Mouse (Mus musculus) heart, embryonic 13.5 days (tissue): Measurements from ENCODE around the gene Mustn1. TPM values are rescaled to one million over a fixed set of nuclear protein-coding genes. Genes with fewer than 3 reads are reported as not detected.
A peak's percentile ranks its signal among the peaks of the same experiment; 100 is the strongest.

ENCODE experiments used
- ATAC-seq: fragments of 200-750 bp; cut with Nextera tagmentation; 2 replicates; pipeline ENCODE4 v1.8.0; 2017; ENCODE audit warnings: moderate TSS enrichment; ENCODE audit not compliant: insufficient number of reproducible peaks, low FRiP score, low TSS enrichment; ENCODE audit errors: extremely low read depth
- H3K27ac ChIP-seq: fragments of 300-500 bp; sonication (generic); replicated peaks from 2 replicates; pipeline ENCODE4 v1.5.1; 2015; ENCODE audit warnings: moderate library complexity, mild to moderate bottlenecking, inconsistent platforms
- H3K27me3 ChIP-seq: fragments of 300-500 bp; sonication (generic); replicated peaks from 2 replicates; pipeline ENCODE4 v1.6.1; 2015; ENCODE audit warnings: mild to moderate bottlenecking, inconsistent platforms
- H3K36me3 ChIP-seq: fragments of 300-500 bp; sonication (generic); 2 replicates; pipeline ENCODE4 v1.6.1; 2015; ENCODE audit warnings: mild to moderate bottlenecking, inconsistent platforms
- H3K4me1 ChIP-seq: fragments of 300-500 bp; sonication (generic); 2 replicates; pipeline ENCODE4 v1.6.1; 2015; ENCODE audit warnings: inconsistent platforms
- H3K4me2 ChIP-seq: fragments of 300-500 bp; sonication (generic); 2 replicates; pipeline ENCODE4 v1.6.1; 2015; ENCODE audit warnings: inconsistent platforms, mild to moderate bottlenecking, moderate library complexity
- H3K4me3 ChIP-seq: fragments of 300-500 bp; sonication (generic); 2 replicates; pipeline ENCODE4 v1.5.1; 2015; ENCODE audit warnings: moderate library complexity, mild to moderate bottlenecking, inconsistent platforms
- H3K9ac ChIP-seq: fragments of 300-500 bp; sonication (generic); 2 replicates; pipeline ENCODE4 v1.6.1; 2015; ENCODE audit warnings: inconsistent platforms, mild to moderate bottlenecking, moderate library complexity
- H3K9me3 ChIP-seq: fragments of 300-500 bp; sonication (generic); 2 replicates; pipeline ENCODE4 v1.6.1; 2016; ENCODE audit warnings: inconsistent platforms
- WGBS: fragments of 180-500 bp; shearing (Covaris S2); methylation state at CpG from one replicate; pipeline ENCODE4 v1.1.7; 2015; ENCODE audit warnings: mixed read lengths; 5-methylcytosine and 5-hydroxymethylcytosine counted together
- polyA plus RNA-seq: library from polyadenylated mRNA; unstranded; fragments of >200 nt; fragmentation: Nextera tagmentation; extraction: Ambion mirVana; gene quantifications from 2 replicates; pipeline ENCODE4 v1.2.1, GENCODE M21; 2015

The Mustn1 gene
- polyA plus RNA-seq, 1 experiment from 2014 or later, result 2.6 TPM

- Histone ChIP-seq H3K4me1 (peaks cover 25% of the 10 kb centered on the region), H3K9me3 (no peaks in the 10 kb centered on the region), H3K27ac (no peak overlapping the region), H3K9ac (no peak overlapping the region), H3K27me3 (no peaks in the 10 kb centered on the region), H3K36me3 (peaks cover 24% of the 10 kb centered on the region), H3K4me2 (no peak overlapping the region), H3K4me3 (no peak overlapping the region)
- no peak for ATAC-seq
- 26% methylated on average over 5 of the region's 5 CpGs for WGBS
These were observed 12.0 kb upstream of the Mustn1 start for GRCm38 (mm10) chr14:30867042-30867441.

DNA sequence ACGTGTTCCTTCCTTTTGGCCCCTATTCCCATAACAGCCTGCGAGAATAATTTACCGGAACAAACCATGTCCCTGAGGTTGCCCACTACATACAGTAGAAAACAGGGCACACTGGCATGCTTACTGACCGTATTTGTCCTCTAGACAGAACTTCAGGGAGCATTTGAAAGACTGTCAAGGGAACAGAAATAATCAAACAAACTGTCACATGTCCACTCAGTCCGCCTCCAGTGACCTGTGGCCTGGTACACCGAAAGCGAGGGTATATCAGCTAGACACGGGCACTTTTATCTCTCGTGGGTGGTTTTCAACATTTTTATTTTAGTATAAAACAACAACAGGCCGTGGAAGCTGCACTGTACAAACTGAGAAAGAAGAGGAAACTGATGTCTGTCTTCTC lies 10.2 kb upstream of the Mustn1 start:
- Histone ChIP-seq H3K4me1 (peaks cover 32% of the 10 kb centered on the region), H3K9me3 (no peaks in the 10 kb centered on the region)

DNA sequence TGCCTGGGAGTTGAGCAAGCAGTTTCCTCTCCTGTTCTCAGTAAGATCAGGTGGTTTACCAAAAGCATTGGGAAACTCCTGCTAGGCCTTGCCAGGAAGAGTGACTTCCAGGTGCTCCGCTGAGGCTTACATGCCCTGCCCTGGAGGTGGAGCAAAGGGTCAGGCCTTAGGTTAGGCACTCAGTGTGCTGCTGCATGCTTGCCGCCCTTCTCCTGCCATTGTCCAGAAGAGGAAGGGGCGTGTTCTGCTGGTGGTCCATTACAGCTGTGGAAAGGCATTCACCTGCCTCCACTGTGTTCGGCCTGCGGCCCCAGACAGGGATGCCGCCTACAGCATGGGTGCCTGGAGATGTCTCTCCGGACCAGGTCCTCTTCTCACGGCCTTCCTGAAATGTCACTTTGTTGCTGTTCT lies 9.6 kb upstream of the Mustn1 start:
- 80% methylated on average over 8 of the region's 8 CpGs for WGBS
- peak overlapping the region; percentile 93 for H3K27ac ChIP-seq
- H3K9ac ChIP-seq, result peak overlapping the region; percentile 57
- peaks cover 38% of the 10 kb centered on the region for H3K4me1 ChIP-seq
- H3K36me3 ChIP-seq, result peaks cover 46% of the 10 kb centered on the region
- no peak overlapping the region for H3K4me3 ChIP-seq
- H3K27me3 ChIP-seq, result no peaks in the 10 kb centered on the region
- no peak for ATAC-seq
- no peaks in the 10 kb centered on the region for H3K9me3 ChIP-seq
- no peak overlapping the region for H3K4me2 ChIP-seq

More for the DNA sequence above, 10.2 kb upstream of the Mustn1 start:
- no peak overlapping the region for H3K9ac ChIP-seq
- no peak overlapping the region for H3K4me3 ChIP-seq
- H3K27me3 ChIP-seq, result no peaks in the 10 kb centered on the region
- H3K27ac ChIP-seq, result peak overlapping the region; percentile 93
- 74% methylated on average over 10 of the region's 10 CpGs for WGBS
- no peak for ATAC-seq
- no peak overlapping the region for H3K4me2 ChIP-seq
- peaks cover 41% of the 10 kb centered on the region for H3K36me3 ChIP-seq

DNA sequence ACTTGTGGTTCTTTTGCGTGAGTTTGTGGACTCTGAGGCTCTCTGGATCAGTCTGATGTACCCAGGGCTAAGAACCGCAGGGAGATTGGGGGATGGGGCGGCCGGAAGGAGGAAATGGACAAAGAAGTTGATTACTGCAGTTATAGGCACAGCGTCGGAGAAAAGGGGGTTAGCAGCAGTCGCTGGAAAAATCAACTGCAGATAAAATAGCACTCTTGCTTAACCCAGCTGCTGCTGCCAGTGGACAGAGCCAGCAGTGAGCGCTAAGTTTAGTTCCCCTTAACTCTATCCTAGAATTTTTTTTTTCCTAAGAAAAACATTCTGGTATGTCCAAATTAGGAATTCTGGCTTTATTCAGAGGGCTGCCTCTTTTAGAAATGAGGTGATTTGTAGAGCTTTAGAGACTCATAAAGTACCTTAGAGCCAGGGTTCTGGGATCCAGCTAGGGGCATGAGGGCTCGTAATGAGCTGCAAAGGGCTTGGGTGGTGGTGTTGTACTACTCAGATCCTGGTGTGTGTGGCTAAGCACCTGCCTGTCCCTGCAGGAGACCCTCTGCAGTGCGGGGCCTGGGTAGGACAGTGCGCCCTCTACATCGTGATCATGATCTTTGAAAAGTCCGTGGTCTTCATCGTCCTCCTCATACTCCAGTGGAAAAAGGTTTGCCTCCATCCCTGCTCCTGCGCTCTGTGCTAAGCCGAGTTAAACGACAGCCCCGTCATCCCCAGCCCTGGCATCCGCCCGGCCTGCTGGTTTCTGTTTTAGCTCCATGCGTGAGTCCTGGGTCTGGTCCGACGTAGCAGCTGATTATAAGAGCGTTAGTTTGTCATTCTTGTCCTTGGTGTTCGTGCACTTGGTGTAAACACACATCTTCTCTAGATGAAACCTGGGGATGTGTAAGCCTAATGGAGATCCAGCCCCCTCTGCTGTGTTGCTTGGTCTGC lies 8.5 kb upstream of the Mustn1 start:
- 60% methylated on average over 25 of the region's 25 CpGs for WGBS
- Histone ChIP-seq H3K9ac (peak overlapping the region; percentile 61), H3K27me3 (no peaks in the 10 kb centered on the region), H3K4me1 (peaks cover 39% of the 10 kb centered on the region), H3K4me2 (peak overlapping the region; percentile 28), H3K36me3 (peaks cover 44% of the 10 kb centered on the region), H3K9me3 (no peaks in the 10 kb centered on the region), H3K4me3 (no peak overlapping the region), H3K27ac (peak overlapping the region; percentile 93)
- ATAC-seq, result no peak

DNA sequence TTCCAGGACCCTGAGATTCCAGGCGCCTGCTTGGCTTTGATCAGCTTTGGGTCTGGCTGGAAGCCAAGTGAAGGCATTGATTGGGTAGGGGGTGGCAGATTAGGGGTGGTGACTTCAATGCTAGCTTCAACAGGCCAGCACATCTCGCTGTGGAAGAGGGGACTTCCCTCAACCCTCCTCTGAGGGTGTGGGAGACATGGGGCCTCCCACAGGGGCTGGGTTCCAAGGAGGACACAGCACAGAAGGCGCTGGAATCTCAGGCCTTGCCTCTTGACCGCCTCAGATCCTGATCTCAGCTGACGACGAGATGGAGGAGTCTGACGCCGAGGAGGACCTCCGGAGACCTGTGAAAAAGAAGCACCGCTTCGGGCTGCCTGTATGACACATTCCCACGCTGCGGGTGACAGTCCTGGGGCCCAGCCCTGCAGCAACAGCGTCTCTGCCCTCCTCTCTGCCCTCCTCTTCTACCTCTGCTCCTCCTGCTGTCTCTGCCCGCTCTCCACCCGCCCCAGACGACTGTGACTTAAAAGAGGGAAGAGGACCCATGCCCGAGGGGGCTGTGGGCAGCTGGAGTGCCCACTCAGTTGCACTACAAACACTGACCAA lies 4.8 kb upstream of the Mustn1 start:
- no peaks in the 10 kb centered on the region for H3K27me3 ChIP-seq
- 48% methylated on average over 18 of the region's 18 CpGs for WGBS
- H3K27ac ChIP-seq, result no peak overlapping the region
- H3K4me1 ChIP-seq, result peaks cover 51% of the 10 kb centered on the region
- peak overlapping the region; percentile 37; the same call in 1 of the 2 replicates for H3K9ac ChIP-seq
- no peak overlapping the region for H3K4me3 ChIP-seq
- ATAC-seq, result no peak
- H3K36me3 ChIP-seq, result peaks cover 38% of the 10 kb centered on the region
- H3K9me3 ChIP-seq, result no peaks in the 10 kb centered on the region
- H3K4me2 ChIP-seq, result no peak overlapping the region

- peaks cover 51% of the 10 kb centered on the region for H3K4me1 ChIP-seq
- ATAC-seq, result no peak
- 68% methylated on average over 12 of the region's 12 CpGs for WGBS
- H3K4me3 ChIP-seq, result no peak overlapping the region
- H3K27me3 ChIP-seq, result no peaks in the 10 kb centered on the region
- no peak overlapping the region for H3K9ac ChIP-seq
- H3K36me3 ChIP-seq, result peaks cover 34% of the 10 kb centered on the region
- H3K4me2 ChIP-seq, result no peak overlapping the region
- no peaks in the 10 kb centered on the region for H3K9me3 ChIP-seq
- no peak overlapping the region for H3K27ac ChIP-seq
These were observed 3.7 kb upstream of the Mustn1 start for GRCm38 (mm10) chr14:30875130-30875865.

GRCm38 (mm10) chr14:30875955-30876354 lies 3.0 kb upstream of the Mustn1 start:
- no peak for ATAC-seq
- H3K27ac ChIP-seq, result no peak overlapping the region
- H3K4me1 ChIP-seq, result peaks cover 45% of the 10 kb centered on the region
- peaks cover 34% of the 10 kb centered on the region for H3K36me3 ChIP-seq
- WGBS, result 69% methylated on average over 9 of the region's 9 CpGs
- no peaks in the 10 kb centered on the region for H3K9me3 ChIP-seq
- H3K4me2 ChIP-seq, result no peak overlapping the region
- H3K27me3 ChIP-seq, result no peaks in the 10 kb centered on the region
- H3K4me3 ChIP-seq, result no peak overlapping the region
- no peak overlapping the region for H3K9ac ChIP-seq

GRCm38 (mm10) chr14:30876451-30876850 lies 2.5 kb upstream of the Mustn1 start:
- peaks cover 34% of the 10 kb centered on the region for H3K36me3 ChIP-seq
- H3K27ac ChIP-seq, result no peak overlapping the region
- H3K27me3 ChIP-seq, result no peaks in the 10 kb centered on the region
- H3K4me3 ChIP-seq, result no peak overlapping the region
- peaks cover 40% of the 10 kb centered on the region for H3K4me1 ChIP-seq
- 82% methylated on average over 10 of the region's 10 CpGs for WGBS
- H3K9me3 ChIP-seq, result no peaks in the 10 kb centered on the region
- no peak for ATAC-seq
- no peak overlapping the region for H3K9ac ChIP-seq
- H3K4me2 ChIP-seq, result no peak overlapping the region

GRCm38 (mm10) chr14:30877827-30878226 lies 1.2 kb upstream of the Mustn1 start:
- Histone ChIP-seq H3K36me3 (peaks cover 25% of the 10 kb centered on the region), H3K27me3 (no peaks in the 10 kb centered on the region), H3K4me2 (no peak overlapping the region), H3K27ac (no peak overlapping the region), H3K9me3 (no peaks in the 10 kb centered on the region), H3K4me3 (no peak overlapping the region), H3K4me1 (peaks cover 39% of the 10 kb centered on the region), H3K9ac (no peak overlapping the region)
- ATAC-seq, result no peak
- WGBS, result 88% methylated on average over 3 of the region's 3 CpGs

DNA sequence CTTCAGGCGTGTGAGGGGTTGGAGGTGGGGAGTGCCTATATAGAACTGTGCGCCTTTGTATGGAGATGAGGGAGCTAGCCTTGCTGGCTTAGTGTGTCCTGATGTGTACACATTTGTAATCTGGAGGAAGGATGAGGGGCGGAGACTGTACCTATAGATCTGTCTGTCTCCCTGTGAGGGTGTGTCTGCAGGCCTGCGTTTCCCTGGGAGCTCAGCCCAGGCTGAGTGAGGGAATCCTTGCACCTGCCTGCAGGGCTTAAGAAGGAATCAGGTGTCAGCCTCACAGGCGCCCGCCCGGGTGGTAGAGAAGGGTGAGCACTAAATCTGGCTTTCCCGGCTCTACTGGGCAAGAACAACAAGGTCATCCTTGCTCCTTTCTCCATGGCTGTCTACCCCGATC lies 794 bp downstream of the Mustn1 start:
- H3K27me3 ChIP-seq, result no peaks in the 10 kb centered on the region

GRCm38 (mm10) chr14:30880251-30880650 lies 1.3 kb downstream of the Mustn1 start:
- no peaks in the 10 kb centered on the region for H3K27me3 ChIP-seq
- no peak overlapping the region for H3K4me3 ChIP-seq
- WGBS, result 68% methylated on average over 8 of the region's 8 CpGs
- no peak overlapping the region for H3K4me2 ChIP-seq
- 0 out of 2 replicates have a peak, but pooled peaks cover 8% of the 10 kb centered on the region for H3K36me3 ChIP-seq
- no peaks in the 10 kb centered on the region for H3K9me3 ChIP-seq
- peak overlapping the region; percentile 8; the same call in 1 of the 2 replicates for H3K9ac ChIP-seq
- peaks cover 25% of the 10 kb centered on the region for H3K4me1 ChIP-seq
- H3K27ac ChIP-seq, result no peak overlapping the region
- ATAC-seq, result no peak

More for the DNA sequence above, 794 bp downstream of the Mustn1 start:
- H3K9ac ChIP-seq, result peak overlapping the region; percentile 8; the same call in 1 of the 2 replicates
- H3K4me2 ChIP-seq, result 0 out of 2 replicates have a peak overlapping the region, but pooled peaks have one; percentile 19
- H3K9me3 ChIP-seq, result no peaks in the 10 kb centered on the region
- H3K27ac ChIP-seq, result peak overlapping the region; percentile 70
- ATAC-seq, result no peak
- H3K4me3 ChIP-seq, result no peak overlapping the region
- 55% methylated on average over 9 of the region's 9 CpGs for WGBS
- H3K4me1 ChIP-seq, result peaks cover 25% of the 10 kb centered on the region
- H3K36me3 ChIP-seq, result 0 out of 2 replicates have a peak, but pooled peaks cover 8% of the 10 kb centered on the region
